1 mouse cellular context compared by ENCODE assay signal in the genomic region with DNA sequence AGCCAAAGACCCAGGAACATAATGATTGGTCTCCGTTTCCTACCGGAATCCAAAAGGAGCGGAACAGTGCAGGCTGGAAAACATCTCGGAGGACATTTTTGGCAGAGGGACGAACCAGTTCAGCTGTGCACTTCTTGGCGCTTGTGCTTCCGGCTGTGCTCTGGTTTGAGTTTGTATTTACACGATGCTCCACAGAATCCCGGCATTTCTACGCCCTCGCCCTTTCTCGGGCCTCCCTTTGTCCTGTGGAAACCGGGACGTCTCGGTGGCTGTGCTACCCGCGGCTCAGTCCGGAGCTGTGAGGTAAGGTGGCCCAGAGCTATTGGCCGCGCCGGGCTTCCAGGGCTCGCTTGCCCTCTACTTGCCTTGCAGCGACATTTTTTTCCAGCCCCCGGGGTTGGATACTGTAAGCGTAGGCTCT.
TF ChIP-seq lines count a peak whose summit lies in the region.

A gene (plus strand): TSS at position 80 of the 421 bp plus-strand sequence.

TF ChIP-seq in CH12.LX, 34 proteins besides CTCF, POLR2A, EP300 and RAD21 (continued from another document):
- TF ChIP-seq MAX (IDR thresholded peaks at IDR 0.05; ENCODE audit: low read length) (peak; percentile 1), MXI1 (IDR thresholded peaks at IDR 0.05; ENCODE audit: low read depth, low read length) (peak; percentile 93), NELFE (IDR thresholded peaks at IDR 0.05; ENCODE audit: low read depth, low read length) (peak; percentile 86), JUND (conservative IDR thresholded peaks at IDR 0.05; ENCODE audit: low read depth, low read length) (0 out of 2 replicates have a peak, but pooled peaks have one; percentile 40), KAT2A (IDR thresholded peaks at IDR 0.05; ENCODE audit: insufficient replicate concordance, low read length) (peak; percentile 86; the same call in 1 of the 2 replicates), MAZ (IDR thresholded peaks at IDR 0.05; ENCODE audit: low read depth, low read length) (no peak), MEF2A (IDR thresholded peaks at IDR 0.05; ENCODE audit: borderline replicate concordance, low read depth, low read length) (peak; percentile 50; the same call in 1 of the 2 replicates), E2F4 (IDR thresholded peaks at IDR 0.05; ENCODE audit: insufficient replicate concordance, low read depth, low read length) (peak; percentile 59; the same call in 1 of the 2 replicates), HCFC1 (IDR thresholded peaks at IDR 0.05; ENCODE audit: low read depth, low read length) (peak; percentile 96), GABPA (IDR thresholded peaks at IDR 0.05; ENCODE audit: insufficient replicate concordance, low read depth, low read length) (no peak; the same call in 1 of the 2 replicates), USF1 (IDR thresholded peaks at IDR 0.05; ENCODE audit: low read depth, low read length) (no peak), IRF4 (IDR thresholded peaks at IDR 0.05; ENCODE audit: low read depth, low read length) (peak; percentile 64; the same call in 1 of the 2 replicates)
